Mouse (Mus musculus): ENCODE measurements at regions not wholly inside any gene's neighbourhood (a gene's known extent, or its start where the extent isn't known, plus 50 kb on each side); places are given as distances from the start of the nearest gene placed in this dataset.

- peak in 1 of 2 experiments; percentile 20 for DNase-seq (ENCODE audit: low spot score in 2 of 2)
Observed at GRCm38 (mm10) chr6:31218139-31218750, 180.3 kb upstream of the Mkln1 start.

DNA sequence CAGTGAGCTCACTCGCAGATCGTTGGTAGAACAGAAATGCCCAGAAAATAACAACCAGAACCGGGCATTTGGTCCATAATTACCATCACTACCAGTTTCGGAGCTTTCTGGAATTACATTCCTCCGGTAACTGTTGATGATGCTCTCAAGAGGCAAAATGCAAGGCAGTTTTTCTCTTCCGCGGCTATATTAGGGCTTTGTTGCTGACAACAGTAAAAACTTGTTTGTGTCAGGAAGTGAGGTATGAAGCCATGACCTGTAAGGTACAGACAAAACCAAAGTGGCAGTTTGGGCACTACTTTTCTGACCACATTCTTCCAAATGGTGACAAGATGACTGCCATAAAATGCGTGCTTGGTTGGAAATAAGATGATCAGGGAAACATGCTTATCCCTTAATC lies 179.7 kb upstream of the Mkln1 start:
- no peak for DNase-seq (ENCODE audit: low spot score in 2 of 2)

GRCm38 (mm10) chr6:31219736-31220135 lies 178.8 kb upstream of the Mkln1 start:
- DNase-seq (ENCODE audit: low spot score in 2 of 2) = no peak

- DNase-seq (ENCODE audit: low spot score in 2 of 2) = no peak
Observed at GRCm38 (mm10) chr6:31220184-31220931, 178.2 kb upstream of the Mkln1 start.

DNA sequence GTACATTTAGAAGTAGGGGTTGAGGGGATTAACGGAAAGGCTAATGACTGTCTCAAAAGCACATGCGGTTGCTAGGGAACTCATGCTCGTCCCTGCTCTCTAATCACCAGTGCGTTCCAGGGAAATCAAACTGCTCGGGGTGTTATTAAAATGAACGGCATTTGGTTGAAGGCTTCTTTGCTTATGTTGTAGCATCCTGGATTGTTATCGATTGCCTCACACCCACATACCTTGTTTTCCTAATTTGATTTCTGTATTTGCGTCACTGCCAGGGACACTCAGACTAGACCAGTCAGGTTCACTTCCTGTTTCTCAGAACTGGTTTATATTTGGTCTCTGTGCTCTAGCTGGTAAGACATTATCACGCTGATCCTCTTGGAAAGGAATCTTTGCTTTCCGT lies 177.0 kb upstream of the Mkln1 start:
- no peak for DNase-seq (ENCODE audit: low spot score in 2 of 2)

DNA sequence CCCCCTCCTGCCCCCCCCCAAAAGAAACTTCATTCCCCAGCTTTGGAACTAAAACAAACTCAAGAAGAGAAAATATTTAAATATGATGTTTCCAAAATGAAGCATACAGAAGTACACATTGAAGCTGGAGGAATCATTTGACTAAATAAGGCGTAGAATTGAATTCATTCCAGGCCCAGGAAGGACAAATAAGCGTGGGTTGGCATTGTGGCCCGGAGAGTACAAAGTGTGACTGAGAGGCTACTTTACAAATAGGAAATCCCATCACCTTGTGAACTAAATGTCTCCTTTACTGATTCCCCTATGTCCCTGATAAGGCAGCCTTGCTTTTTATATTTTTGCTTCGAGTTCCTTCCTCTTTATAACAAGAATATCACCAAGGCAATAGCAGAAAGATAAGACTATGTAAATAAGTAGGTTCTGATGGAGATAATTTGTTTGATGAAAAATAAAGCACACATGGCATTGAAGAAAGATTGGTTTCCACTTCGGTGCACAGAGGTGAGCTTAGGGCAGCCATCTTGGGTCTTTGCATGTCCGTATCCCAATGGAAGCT lies 176.4 kb upstream of the Mkln1 start:
- no peak for DNase-seq (ENCODE audit: low spot score in 2 of 2)

GRCm38 (mm10) chr6:31227406-31227805 lies 171.1 kb upstream of the Mkln1 start:
- no peak for DNase-seq (ENCODE audit: low spot score in 2 of 2)

- no peak for DNase-seq (ENCODE audit: low spot score in 2 of 2)
Observed at GRCm38 (mm10) chr6:31228061-31228460, 170.5 kb upstream of the Mkln1 start.

DNA sequence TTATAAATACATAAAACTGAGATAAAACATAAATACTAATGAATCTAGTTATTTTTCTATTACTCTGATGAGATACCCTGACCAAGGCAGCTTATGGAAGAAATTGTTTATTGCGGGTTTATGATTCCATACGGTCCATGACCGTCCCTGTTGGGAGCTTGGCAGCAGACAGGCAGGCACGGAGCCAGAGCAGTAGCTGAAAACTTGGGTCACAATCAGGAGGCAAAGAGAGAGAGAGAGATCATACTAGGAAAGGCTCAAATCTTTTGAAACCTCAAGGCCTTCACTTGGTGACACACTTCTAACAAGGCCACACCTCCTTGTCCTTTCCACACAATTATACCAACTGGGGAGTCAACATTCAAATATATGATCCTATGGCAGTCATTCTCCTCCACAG lies 166.7 kb upstream of the Mkln1 start:
- no peak for DNase-seq (ENCODE audit: low spot score in 2 of 2)

DNA sequence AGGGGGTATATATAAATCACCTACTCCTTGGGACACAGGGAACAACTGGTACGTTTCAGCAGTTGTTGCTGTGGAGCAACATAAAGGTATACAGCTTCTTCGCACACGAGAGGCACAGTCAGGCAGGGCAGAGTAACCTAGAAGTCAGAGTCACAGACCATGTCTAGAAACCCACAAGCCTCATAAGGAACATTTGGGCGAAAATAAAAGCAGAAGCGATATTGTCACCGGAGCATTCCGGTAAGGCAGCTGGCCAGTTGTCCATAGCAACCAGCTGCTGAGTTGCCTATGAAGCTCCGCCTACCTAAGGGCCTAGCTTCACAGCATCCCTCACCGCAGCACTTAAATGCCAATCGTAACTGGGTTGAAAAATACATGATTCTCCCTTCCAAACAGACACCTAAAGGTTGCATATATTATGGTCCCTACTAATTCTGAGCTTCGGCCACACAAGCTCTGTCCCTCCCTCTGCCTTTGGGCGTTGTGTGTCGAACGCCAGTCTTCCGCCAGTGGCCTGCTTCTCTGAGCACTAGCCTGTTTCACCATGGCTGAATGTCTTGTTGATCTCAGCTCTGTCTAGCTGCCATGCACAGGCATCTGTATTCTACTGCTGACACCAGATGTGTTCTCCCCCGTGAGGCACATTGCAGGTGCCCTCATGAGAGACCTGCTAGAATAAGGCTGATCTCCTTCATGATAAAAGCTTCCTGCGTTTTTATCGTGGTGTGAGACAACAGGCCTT lies 165.1 kb upstream of the Mkln1 start:
- DNase-seq (ENCODE audit: low spot score in 2 of 2) = peak in 1 of 2 experiments; percentile 25

GRCm38 (mm10) chr6:31240051-31240450 lies 158.5 kb upstream of the Mkln1 start:
- DNase-seq (ENCODE audit: low spot score in 2 of 2) = no peak

- DNase-seq (ENCODE audit: low spot score in 2 of 2) = no peak
Observed at GRCm38 (mm10) chr6:31250526-31250925, 148.0 kb upstream of the Mkln1 start.

- no peak for DNase-seq (ENCODE audit: low spot score in 2 of 2)
Observed at GRCm38 (mm10) chr6:31253251-31253935, 145.1 kb upstream of the Mkln1 start.

DNA sequence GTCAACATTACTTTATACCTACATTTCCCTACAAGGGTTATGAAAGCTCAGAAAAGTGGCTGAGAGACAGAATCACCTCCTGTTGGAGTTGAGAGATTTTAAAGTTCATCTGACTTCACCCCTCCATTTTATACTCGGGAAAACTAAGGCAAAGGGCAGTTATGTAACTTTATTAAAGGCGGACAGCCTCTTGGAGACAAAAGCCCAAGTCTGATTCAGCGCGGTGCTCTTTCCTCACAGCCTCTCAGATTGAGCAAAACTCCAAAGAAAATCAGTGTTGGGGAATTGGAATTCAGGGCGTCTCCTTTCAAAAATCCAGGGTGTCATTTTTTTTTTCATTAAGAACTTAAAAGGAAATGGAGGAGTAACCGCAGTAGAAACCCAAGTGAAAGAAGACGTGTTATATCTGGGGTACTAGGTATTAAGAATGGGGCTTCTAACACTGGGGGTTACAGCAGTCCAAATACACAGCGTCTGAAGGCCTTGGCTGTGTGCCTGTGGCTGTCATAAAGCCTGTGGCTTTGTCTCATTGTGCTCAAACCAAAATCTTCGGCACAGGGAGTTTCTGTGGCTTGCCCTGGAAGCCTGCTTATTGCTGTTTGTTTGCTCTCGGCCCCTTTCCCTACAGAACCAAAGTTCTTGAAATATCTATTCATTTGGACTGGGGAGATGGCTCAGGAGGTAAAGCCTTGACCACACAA lies 137.7 kb upstream of the Mkln1 start:
- no peak for DNase-seq (ENCODE audit: low spot score in 2 of 2)

- no peak for DNase-seq (ENCODE audit: low spot score in 2 of 2)
Observed at GRCm38 (mm10) chr6:31261797-31262540, 136.6 kb upstream of the Mkln1 start.

GRCm38 (mm10) chr6:31262651-31263050 lies 135.9 kb upstream of the Mkln1 start:
- DNase-seq (ENCODE audit: low spot score in 2 of 2) = no peak

- no peak for DNase-seq (ENCODE audit: low spot score in 2 of 2)
Observed at GRCm38 (mm10) chr6:31263821-31264220, 134.7 kb upstream of the Mkln1 start.

- no peak for DNase-seq (ENCODE audit: low spot score in 2 of 2)
Observed at GRCm38 (mm10) chr6:31266441-31267040, 132.0 kb upstream of the Mkln1 start.

DNA sequence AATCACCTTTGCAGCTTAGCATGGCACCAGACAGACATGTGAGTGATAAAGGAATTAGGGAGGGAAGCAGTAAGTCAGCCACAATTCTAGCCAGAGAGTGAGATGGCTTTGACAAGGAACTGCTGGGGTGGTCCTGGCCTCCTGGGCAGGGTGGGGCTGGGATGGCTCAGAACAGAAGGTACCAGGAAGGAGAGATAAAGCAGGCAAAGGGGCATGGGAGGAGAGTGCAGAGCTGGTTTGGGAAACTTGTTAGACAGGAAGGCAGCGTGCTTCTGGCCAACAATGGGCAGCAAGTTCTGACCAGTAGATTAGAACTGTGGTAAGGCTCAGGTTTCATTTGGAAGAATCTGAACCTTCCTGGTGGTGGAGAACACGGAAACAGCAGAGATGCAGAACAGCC lies 130.5 kb upstream of the Mkln1 start:
- DNase-seq (ENCODE audit: low spot score in 2 of 2) = no peak

- DNase-seq (ENCODE audit: low spot score in 2 of 2) = no peak
Observed at GRCm38 (mm10) chr6:31273816-31274215, 124.7 kb upstream of the Mkln1 start.

Data from spleen, postnatal 14 days (tissue).